Mouse (Mus musculus): ENCODE measurements around the gene Mdn1. TPM values are rescaled to one million over a fixed set of nuclear protein-coding genes. Genes with fewer than 3 reads are reported as not detected.

The Mdn1 gene
- polyA plus RNA-seq (2016; fragmentation: Nextera tagmentation; extraction: Ambion mirVana) = 20.4 and 21.9 TPM in 2 replicates

- peaks cover 14% of the 10 kb centered on the region for H3K4me1 ChIP-seq
- peak within 1 kb of the TSS; percentile 84 for H3K27ac ChIP-seq
- peak within 1 kb of the TSS; percentile 97 for H3K4me3 ChIP-seq
- no peaks in the 10 kb centered on the region for H3K27me3 ChIP-seq (ENCODE audit: poor library complexity, severe bottlenecking)
- DNase-seq (ENCODE audit: extremely low spot score, low spot score) = peak; percentile 95
- no peaks in the 10 kb centered on the region for H3K9me3 ChIP-seq
- under 1% methylated on average over 68 of the region's 68 CpGs for WGBS
- peaks cover 57% of the 10 kb centered on the region for H3K36me3 ChIP-seq (replicated peaks)
These were observed at the start of gene Mdn1 for GRCm38 (mm10) chr4:32656918-32657662. TSS of gene Mdn1 (plus strand) at chr4:32657119.

- DNase-seq (ENCODE audit: extremely low spot score, low spot score) = peak; percentile 99
- WGBS = under 1% methylated on average over 67 of the region's 67 CpGs
- Histone ChIP-seq H3K4me3 (peak within 1 kb of the TSS; percentile 91), H3K9me3 (no peaks in the 10 kb centered on the region), H3K4me1 (peaks cover 23% of the 10 kb centered on the region), H3K27me3 (ENCODE audit: poor library complexity, severe bottlenecking) (no peaks in the 10 kb centered on the region), H3K27ac (peak within 1 kb of the TSS; percentile 94), H3K36me3 (replicated peaks) (peaks cover 27% of the 10 kb centered on the region)
These were observed 41.7 kb upstream of the Mdn1 start, which contains the start of gene Casp8ap2 for GRCm38 (mm10) chr4:32615034-32615881. TSS of gene Casp8ap2 (plus strand) at chr4:32615451.

GRCm38 (mm10) chr4:32621637-32622036 is 35.3 kb upstream of the Mdn1 start:
- DNase-seq (ENCODE audit: extremely low spot score, low spot score) = no peak
- no peak overlapping the region for H3K27ac ChIP-seq
- H3K36me3 ChIP-seq (replicated peaks) = peaks cover 74% of the 10 kb centered on the region
- H3K27me3 ChIP-seq (ENCODE audit: poor library complexity, severe bottlenecking) = no peaks in the 10 kb centered on the region
- H3K4me1 ChIP-seq = peaks cover 15% of the 10 kb centered on the region
- H3K9me3 ChIP-seq = no peaks in the 10 kb centered on the region
- H3K4me3 ChIP-seq = no peak overlapping the region

GRCm38 (mm10) chr4:32651669-32652068 is 5.2 kb upstream of the Mdn1 start:
- Histone ChIP-seq H3K9me3 (no peaks in the 10 kb centered on the region), H3K36me3 (replicated peaks) (peaks cover 81% of the 10 kb centered on the region), H3K27me3 (ENCODE audit: poor library complexity, severe bottlenecking) (no peaks in the 10 kb centered on the region), H3K4me3 (no peak overlapping the region), H3K4me1 (peaks cover 6% of the 10 kb centered on the region; the same call in 1 of the 2 replicates), H3K27ac (no peak overlapping the region)
- 88% methylated on average over 5 of the region's 5 CpGs for WGBS
- no peak for DNase-seq (ENCODE audit: extremely low spot score, low spot score)

- peaks cover 57% of the 10 kb centered on the region for H3K36me3 ChIP-seq (replicated peaks)
- peak overlapping the region; percentile 97 for H3K4me3 ChIP-seq
- H3K4me1 ChIP-seq = peaks cover 14% of the 10 kb centered on the region
- no peaks in the 10 kb centered on the region for H3K27me3 ChIP-seq (ENCODE audit: poor library complexity, severe bottlenecking)
- WGBS = 53% methylated on average over 11 of the region's 11 CpGs
- DNase-seq (ENCODE audit: extremely low spot score, low spot score) = no peak
- peak overlapping the region; percentile 84 for H3K27ac ChIP-seq
- H3K9me3 ChIP-seq = no peaks in the 10 kb centered on the region
These were observed 594 bp upstream of the Mdn1 start for GRCm38 (mm10) chr4:32656146-32656904.

- no peak overlapping the region for H3K27ac ChIP-seq
- H3K36me3 ChIP-seq (replicated peaks) = peaks cover 98% of the 10 kb centered on the region
- H3K9me3 ChIP-seq = no peaks in the 10 kb centered on the region
- no peak overlapping the region for H3K4me3 ChIP-seq
- H3K4me1 ChIP-seq = no peaks in the 10 kb centered on the region
- DNase-seq (ENCODE audit: extremely low spot score, low spot score) = no peak
- WGBS = 92% methylated on average over 4 of the region's 4 CpGs
- H3K27me3 ChIP-seq (ENCODE audit: poor library complexity, severe bottlenecking) = no peaks in the 10 kb centered on the region
These were observed 8.9 kb downstream of the Mdn1 start for GRCm38 (mm10) chr4:32665843-32666242.

GRCm38 (mm10) chr4:32668291-32668690 is 11.4 kb downstream of the Mdn1 start:
- no peak overlapping the region for H3K27ac ChIP-seq
- no peak overlapping the region for H3K4me3 ChIP-seq
- 92% methylated on average over 1 of the region's 1 CpGs for WGBS
- no peaks in the 10 kb centered on the region for H3K9me3 ChIP-seq
- DNase-seq (ENCODE audit: extremely low spot score, low spot score) = no peak
- peaks cover 98% of the 10 kb centered on the region for H3K36me3 ChIP-seq (replicated peaks)
- H3K4me1 ChIP-seq = no peaks in the 10 kb centered on the region
- H3K27me3 ChIP-seq (ENCODE audit: poor library complexity, severe bottlenecking) = no peaks in the 10 kb centered on the region

GRCm38 (mm10) chr4:32669825-32670224 is 12.9 kb downstream of the Mdn1 start:
- no peaks in the 10 kb centered on the region for H3K9me3 ChIP-seq
- WGBS = 94% methylated on average over 2 of the region's 2 CpGs
- H3K27me3 ChIP-seq (ENCODE audit: poor library complexity, severe bottlenecking) = no peaks in the 10 kb centered on the region
- H3K36me3 ChIP-seq (replicated peaks) = peaks cover 98% of the 10 kb centered on the region
- H3K4me1 ChIP-seq = no peaks in the 10 kb centered on the region
- H3K27ac ChIP-seq = no peak overlapping the region
- H3K4me3 ChIP-seq = no peak overlapping the region
- no peak for DNase-seq (ENCODE audit: extremely low spot score, low spot score)

GRCm38 (mm10) chr4:32674025-32674424 is 17.1 kb downstream of the Mdn1 start:
- H3K4me3 ChIP-seq = no peak overlapping the region
- no peaks in the 10 kb centered on the region for H3K9me3 ChIP-seq
- H3K4me1 ChIP-seq = no peaks in the 10 kb centered on the region
- no peak overlapping the region for H3K27ac ChIP-seq
- DNase-seq (ENCODE audit: extremely low spot score, low spot score) = no peak
- no peaks in the 10 kb centered on the region for H3K27me3 ChIP-seq (ENCODE audit: poor library complexity, severe bottlenecking)
- H3K36me3 ChIP-seq (replicated peaks) = peaks cover 99% of the 10 kb centered on the region
- 94% methylated on average over 2 of the region's 2 CpGs for WGBS

GRCm38 (mm10) chr4:32677471-32677870 is 20.6 kb downstream of the Mdn1 start:
- no peaks in the 10 kb centered on the region for H3K4me1 ChIP-seq
- H3K4me3 ChIP-seq = no peak overlapping the region
- no peaks in the 10 kb centered on the region for H3K27me3 ChIP-seq (ENCODE audit: poor library complexity, severe bottlenecking)
- no peak for DNase-seq (ENCODE audit: extremely low spot score, low spot score)
- no peak overlapping the region for H3K27ac ChIP-seq
- H3K36me3 ChIP-seq (replicated peaks) = peaks cover 99% of the 10 kb centered on the region
- 93% methylated on average over 3 of the region's 3 CpGs for WGBS
- H3K9me3 ChIP-seq = no peaks in the 10 kb centered on the region

GRCm38 (mm10) chr4:32680843-32681242 is 23.9 kb downstream of the Mdn1 start:
- Histone ChIP-seq H3K4me3 (no peak overlapping the region), H3K9me3 (no peaks in the 10 kb centered on the region), H3K27ac (no peak overlapping the region), H3K4me1 (no peaks in the 10 kb centered on the region), H3K36me3 (replicated peaks) (peaks cover 100% of the 10 kb centered on the region), H3K27me3 (ENCODE audit: poor library complexity, severe bottlenecking) (no peaks in the 10 kb centered on the region)
- no peak for DNase-seq (ENCODE audit: extremely low spot score, low spot score)
- 79% methylated on average over 3 of the region's 3 CpGs for WGBS

- Histone ChIP-seq H3K27me3 (ENCODE audit: poor library complexity, severe bottlenecking) (no peaks in the 10 kb centered on the region), H3K9me3 (no peaks in the 10 kb centered on the region), H3K36me3 (replicated peaks) (peaks cover 100% of the 10 kb centered on the region), H3K27ac (no peak overlapping the region), H3K4me3 (no peak overlapping the region), H3K4me1 (no peaks in the 10 kb centered on the region)
- 94% methylated on average over 4 of the region's 4 CpGs for WGBS
- DNase-seq (ENCODE audit: extremely low spot score, low spot score) = no peak
These were observed 25.6 kb downstream of the Mdn1 start for GRCm38 (mm10) chr4:32682471-32682870.
